Mouse (Mus musculus) heart, postnatal 0 days (tissue): Measurements from ENCODE around the gene Mical2. TPM values are rescaled to one million over a fixed set of nuclear protein-coding genes. Genes with fewer than 3 reads are reported as not detected.

Experiments
- ATAC-seq: fragments of 200-750 bp; cut with Nextera tagmentation; 2 replicates; pipeline ENCODE4 v1.8.0; 2017; ENCODE audit warnings: low read depth, moderate number of reproducible peaks, moderate library complexity; ENCODE audit not compliant: insufficient read depth
- DNase-seq: peaks from one replicate; pipeline ENCODE4 v3.0.0-alpha.2; 2016; ENCODE audit warnings: low spot score
- H3K27ac ChIP-seq: fragments of 300-500 bp; sonication (generic); 2 replicates; pipeline ENCODE4 v1.5.1; 2014; ENCODE audit warnings: low read depth, mild to moderate bottlenecking
- H3K27me3 ChIP-seq: fragments of 300-500 bp; sonication (generic); 2 replicates; pipeline ENCODE4 v1.6.1; 2014; ENCODE audit warnings: low read length, mixed read lengths; ENCODE audit not compliant: control insufficient read depth, insufficient read depth
- H3K36me3 ChIP-seq: fragments of 300-500 bp; sonication (generic); replicated peaks from 2 replicates; pipeline ENCODE4 v1.6.1; 2014; ENCODE audit warnings: low read length, mixed read lengths; ENCODE audit not compliant: control insufficient read depth, insufficient read depth
- H3K4me1 ChIP-seq: fragments of 300-500 bp; sonication (generic); 2 replicates; pipeline ENCODE4 v1.6.1; 2014; ENCODE audit warnings: antibody characterized with exemption; ENCODE audit not compliant: control insufficient read depth, insufficient read depth
- H3K4me2 ChIP-seq: fragments of 300-500 bp; sonication (generic); 2 replicates; pipeline ENCODE4 v1.6.1; 2014; ENCODE audit warnings: low read depth, mild to moderate bottlenecking, low read length, moderate library complexity
- H3K4me3 ChIP-seq: fragments of 300-500 bp; sonication (generic); 2 replicates; pipeline ENCODE4 v1.5.1; 2014; ENCODE audit warnings: low read depth, low read length
- H3K9ac ChIP-seq: fragments of 300-500 bp; sonication (generic); replicated peaks from 2 replicates; pipeline ENCODE4 v1.6.1; 2014; ENCODE audit warnings: low read depth, low read length, mixed read lengths
- H3K9me3 ChIP-seq: fragments of 300-500 bp; sonication (generic); replicated peaks from 2 replicates; pipeline ENCODE4 v1.6.1; 2016; ENCODE audit warnings: low read length; ENCODE audit not compliant: control insufficient read depth
- CTCF ChIP-seq: IDR thresholded peaks from 2 replicates; pipeline ENCODE4 v1.5.1; 2016; ENCODE audit warnings: antibody characterized with exemption, control low read depth, low read depth
- EP300 ChIP-seq: IDR thresholded peaks from 2 replicates; pipeline ENCODE4 v1.6.1; 2016; ENCODE audit warnings: antibody characterized with exemption, low read depth
- WGBS: fragments of 180-500 bp; shearing (Covaris S2); extraction: QIAGEN DNeasy Blood & Tissue Kit; methylation state at CpG from one replicate; pipeline ENCODE4 v1.1.7; 2014; 5-methylcytosine and 5-hydroxymethylcytosine counted together
- polyA plus RNA-seq: library from polyadenylated mRNA; unstranded; fragments of >200 nt; fragmentation: Nextera tagmentation; extraction: Ambion mirVana; gene quantifications from 2 replicates; pipeline ENCODE4 v1.2.1, GENCODE M21; 2015
- total RNA-seq: library from RNA; depleted of rRNA; stranded (reverse); fragments of >200 nt; gene quantifications from 2 replicates; pipeline ENCODE4 v1.2.3, GENCODE M21; 2014; ENCODE audit warnings: low replicate concordance

Gene Mical2
- total and polyA plus RNA-seq, 2 experiments from 2014 or later, result 78.1 to 136 TPM

- no peaks in the 10 kb centered on the region for H3K9me3 ChIP-seq
- whole genome bisulfite sequencing, result 39% methylated on average over 2 of the region's 2 CpGs
- H3K4me2 ChIP-seq, result no peak overlapping the region
- ATAC-seq, result no peak
- no peak overlapping the region for H3K4me3 ChIP-seq
- peaks cover 59% of the 10 kb centered on the region for H3K36me3 ChIP-seq
- H3K4me1 ChIP-seq, result peaks cover 36% of the 10 kb centered on the region
- TF ChIP-seq CTCF, result no peak
- no peak for TF ChIP-seq EP300
- H3K9ac ChIP-seq, result no peak overlapping the region
- DNase-seq, result no peak
- peak overlapping the region; percentile 30 for H3K27ac ChIP-seq
- no peaks in the 10 kb centered on the region for H3K27me3 ChIP-seq
Observed at GRCm38 (mm10) chr7:112244071-112244470, 18.4 kb downstream of the Mical2 start.

GRCm38 (mm10) chr7:112244683-112245082 is 19.0 kb downstream of the Mical2 start:
- H3K9ac ChIP-seq, result no peak overlapping the region
- peak overlapping the region; percentile 30; the same call in 1 of the 2 replicates for H3K27ac ChIP-seq

GRCm38 (mm10) chr7:112245839-112246438 is 20.3 kb downstream of the Mical2 start:
- ATAC-seq, result no peak
- Histone ChIP-seq H3K4me1 (peaks cover 53% of the 10 kb centered on the region), H3K9me3 (no peaks in the 10 kb centered on the region), H3K4me3 (no peak overlapping the region), H3K4me2 (no peak overlapping the region), H3K9ac (no peak overlapping the region), H3K36me3 (peaks cover 45% of the 10 kb centered on the region), H3K27ac (0 out of 2 replicates have a peak overlapping the region, but pooled peaks have one; percentile 24), H3K27me3 (no peaks in the 10 kb centered on the region)
- no peak for DNase-seq
- WGBS, result 70% methylated on average over 4 of the region's 4 CpGs
- no peak for TF ChIP-seq EP300
- no peak for TF ChIP-seq CTCF

More at GRCm38 (mm10) chr7:112244683-112245082, 19.0 kb downstream of the Mical2 start:
- no peaks in the 10 kb centered on the region for H3K9me3 ChIP-seq
- 29% methylated on average over 6 of the region's 6 CpGs for WGBS
- peaks cover 53% of the 10 kb centered on the region for H3K36me3 ChIP-seq
- no peak for TF ChIP-seq EP300
- no peak for TF ChIP-seq CTCF
- H3K27me3 ChIP-seq, result no peaks in the 10 kb centered on the region
- ATAC-seq, result no peak
- peaks cover 41% of the 10 kb centered on the region for H3K4me1 ChIP-seq
- H3K4me3 ChIP-seq, result no peak overlapping the region
- no peak for DNase-seq
- no peak overlapping the region for H3K4me2 ChIP-seq

- 0 out of 2 replicates have a peak overlapping the region, but pooled peaks have one; percentile 24 for H3K27ac ChIP-seq
- DNase-seq, result no peak
- H3K4me3 ChIP-seq, result no peak overlapping the region
- 84% methylated on average over 4 of the region's 4 CpGs for WGBS
- peaks cover 41% of the 10 kb centered on the region for H3K36me3 ChIP-seq
- no peaks in the 10 kb centered on the region for H3K27me3 ChIP-seq
- no peak overlapping the region for H3K4me2 ChIP-seq
- no peak for ATAC-seq
- peaks cover 58% of the 10 kb centered on the region for H3K4me1 ChIP-seq
- TF ChIP-seq EP300 (no peak), CTCF (no peak)
- H3K9me3 ChIP-seq, result no peaks in the 10 kb centered on the region
- no peak overlapping the region for H3K9ac ChIP-seq
Observed at GRCm38 (mm10) chr7:112246442-112246841, 20.8 kb downstream of the Mical2 start.

- no peak for ATAC-seq
- Histone ChIP-seq H3K36me3 (peaks cover 29% of the 10 kb centered on the region), H3K4me3 (no peak overlapping the region), H3K27ac (no peak overlapping the region), H3K27me3 (no peaks in the 10 kb centered on the region), H3K4me2 (no peak overlapping the region), H3K9me3 (no peaks in the 10 kb centered on the region), H3K4me1 (peaks cover 56% of the 10 kb centered on the region), H3K9ac (no peak overlapping the region)
- WGBS, result 76% methylated on average over 3 of the region's 3 CpGs
- TF ChIP-seq CTCF, result no peak
- DNase-seq, result no peak
Observed at GRCm38 (mm10) chr7:112247890-112248289, 22.2 kb downstream of the Mical2 start.

GRCm38 (mm10) chr7:112249476-112249875 is 23.8 kb downstream of the Mical2 start:
- H3K4me2 ChIP-seq, result no peak overlapping the region
- no peak overlapping the region for H3K4me3 ChIP-seq
- TF ChIP-seq EP300 (no peak), CTCF (no peak)
- H3K9ac ChIP-seq, result no peak overlapping the region
- no peaks in the 10 kb centered on the region for H3K9me3 ChIP-seq
- no peak for DNase-seq
- H3K4me1 ChIP-seq, result peaks cover 44% of the 10 kb centered on the region
- H3K27ac ChIP-seq, result peak overlapping the region; percentile 22; the same call in 1 of the 2 replicates
- 48% methylated on average over 4 of the region's 4 CpGs for WGBS
- H3K27me3 ChIP-seq, result no peaks in the 10 kb centered on the region
- ATAC-seq, result no peak
- H3K36me3 ChIP-seq, result peaks cover 32% of the 10 kb centered on the region
